Mouse (Mus musculus) heart, embryonic 16.5 days (tissue): ENCODE measurements around the gene Entpd1. TPM values are rescaled to one million over a fixed set of nuclear protein-coding genes. Genes with fewer than 3 reads are reported as not detected.

Experiments
- ATAC-seq: fragments of 200-750 bp; cut with Nextera tagmentation; replicated peaks from 2 replicates; pipeline ENCODE4 v1.8.0; 2017; ENCODE audit warnings: moderate number of reproducible peaks; ENCODE audit not compliant: insufficient read depth, low FRiP score; ENCODE audit errors: extremely low read depth
- H3K27ac ChIP-seq: fragments of 300-500 bp; sonication (generic); 2 replicates; pipeline ENCODE4 v1.5.1; 2014; ENCODE audit warnings: mild to moderate bottlenecking, low read length, control low read depth, moderate library complexity
- H3K27me3 ChIP-seq: fragments of 300-500 bp; sonication (generic); 2 replicates; pipeline ENCODE4 v1.6.1; 2014; ENCODE audit warnings: low read length, mixed read lengths; ENCODE audit not compliant: control insufficient read depth, insufficient read depth
- H3K36me3 ChIP-seq: fragments of 300-500 bp; sonication (generic); 2 replicates; pipeline ENCODE4 v1.6.1; 2014; ENCODE audit not compliant: control insufficient read depth, insufficient read depth
- H3K4me1 ChIP-seq: fragments of 300-500 bp; sonication (generic); 2 replicates; pipeline ENCODE4 v1.6.1; 2014; ENCODE audit warnings: low read length, mixed read lengths; ENCODE audit not compliant: control insufficient read depth, insufficient read depth
- H3K4me2 ChIP-seq: fragments of 300-500 bp; sonication (generic); 2 replicates; pipeline ENCODE4 v1.6.1; 2014; ENCODE audit warnings: low read depth, mild to moderate bottlenecking, control low read depth, low read length
- H3K4me3 ChIP-seq: fragments of 300-500 bp; sonication (generic); 2 replicates; pipeline ENCODE4 v1.5.1; 2014; ENCODE audit warnings: mild to moderate bottlenecking, control low read depth, low read length
- H3K9ac ChIP-seq: fragments of 300-500 bp; sonication (generic); 2 replicates; pipeline ENCODE4 v1.6.1; 2014; ENCODE audit warnings: low read length, control low read depth
- H3K9me3 ChIP-seq: fragments of 300-500 bp; sonication (generic); replicated peaks from 2 replicates; pipeline ENCODE4 v1.6.1; 2016; ENCODE audit warnings: low read length; ENCODE audit not compliant: control insufficient read depth
- WGBS: fragments of 180-500 bp; shearing (Covaris S2); extraction: QIAGEN DNeasy Blood & Tissue Kit; methylation state at CpG from one replicate; pipeline ENCODE4 v1.1.7; 2014; 5-methylcytosine and 5-hydroxymethylcytosine counted together
- polyA plus RNA-seq: library from polyadenylated mRNA; unstranded; fragments of >200 nt; fragmentation: Nextera tagmentation; extraction: Ambion mirVana; gene quantifications from 2 replicates; pipeline ENCODE4 v1.2.1, GENCODE M21; 2015

Entpd1 gene
- polyA plus RNA-seq, 1 experiment from 2014 or later: 11.7 TPM

GRCm38 (mm10) chr19:40632668-40633067 is 20.5 kb downstream of the Entpd1 start:
- ATAC-seq: no peak
- H3K27ac ChIP-seq: no peak overlapping the region
- H3K4me3 ChIP-seq: no peak overlapping the region
- WGBS: 78% methylated on average over 5 of the region's 5 CpGs
- no peaks in the 10 kb centered on the region for H3K36me3 ChIP-seq
- H3K4me1 ChIP-seq: no peaks in the 10 kb centered on the region
- H3K9me3 ChIP-seq: no peaks in the 10 kb centered on the region
- no peak overlapping the region for H3K9ac ChIP-seq
- no peaks in the 10 kb centered on the region for H3K27me3 ChIP-seq
- no peak overlapping the region for H3K4me2 ChIP-seq

- no peaks in the 10 kb centered on the region for H3K36me3 ChIP-seq
- H3K4me1 ChIP-seq: no peaks in the 10 kb centered on the region
Observed at GRCm38 (mm10) chr19:40633144-40633543, 21.0 kb downstream of the Entpd1 start.

GRCm38 (mm10) chr19:40637091-40637490 is 24.9 kb downstream of the Entpd1 start:
- H3K36me3 ChIP-seq: no peaks in the 10 kb centered on the region
- WGBS: 33% methylated on average over 4 of the region's 4 CpGs
- H3K9me3 ChIP-seq: no peaks in the 10 kb centered on the region
- no peak overlapping the region for H3K9ac ChIP-seq
- no peak overlapping the region for H3K4me3 ChIP-seq
- H3K27me3 ChIP-seq: no peaks in the 10 kb centered on the region
- peak overlapping the region; percentile 40 for H3K27ac ChIP-seq
- no peaks in the 10 kb centered on the region for H3K4me1 ChIP-seq
- no peak overlapping the region for H3K4me2 ChIP-seq
- ATAC-seq: peak; percentile 60

More at GRCm38 (mm10) chr19:40633144-40633543, 21.0 kb downstream of the Entpd1 start:
- ATAC-seq: no peak
- Histone ChIP-seq H3K4me3 (no peak overlapping the region), H3K27me3 (no peaks in the 10 kb centered on the region), H3K27ac (no peak overlapping the region), H3K9me3 (no peaks in the 10 kb centered on the region), H3K9ac (no peak overlapping the region), H3K4me2 (no peak overlapping the region)
- 63% methylated on average over 1 of the region's 1 CpGs for WGBS

- Histone ChIP-seq H3K27ac (peak overlapping the region; percentile 40), H3K4me2 (no peak overlapping the region), H3K36me3 (no peaks in the 10 kb centered on the region), H3K9ac (no peak overlapping the region), H3K27me3 (no peaks in the 10 kb centered on the region), H3K4me3 (no peak overlapping the region), H3K9me3 (no peaks in the 10 kb centered on the region), H3K4me1 (no peaks in the 10 kb centered on the region)
- 72% methylated on average over 7 of the region's 7 CpGs for WGBS
- ATAC-seq: 0 out of 2 replicates have a peak, but pooled peaks have one; percentile 2
Observed at GRCm38 (mm10) chr19:40637601-40638000, 25.4 kb downstream of the Entpd1 start.

- Histone ChIP-seq H3K27me3 (no peaks in the 10 kb centered on the region), H3K9ac (no peak overlapping the region), H3K4me2 (no peak overlapping the region), H3K4me1 (no peaks in the 10 kb centered on the region), H3K36me3 (no peaks in the 10 kb centered on the region), H3K27ac (no peak overlapping the region), H3K9me3 (no peaks in the 10 kb centered on the region), H3K4me3 (no peak overlapping the region)
- WGBS: 85% methylated on average over 5 of the region's 5 CpGs
- ATAC-seq: no peak
Observed at GRCm38 (mm10) chr19:40638582-40638981, 26.4 kb downstream of the Entpd1 start.

- no peaks in the 10 kb centered on the region for H3K27me3 ChIP-seq
- no peak for ATAC-seq
- 76% methylated on average over 11 of the region's 11 CpGs for WGBS
- no peak overlapping the region for H3K4me3 ChIP-seq
- no peak overlapping the region for H3K9ac ChIP-seq
- no peak overlapping the region for H3K27ac ChIP-seq
- H3K4me1 ChIP-seq: no peaks in the 10 kb centered on the region
- no peaks in the 10 kb centered on the region for H3K9me3 ChIP-seq
- no peak overlapping the region for H3K4me2 ChIP-seq
- H3K36me3 ChIP-seq: no peaks in the 10 kb centered on the region
Observed at GRCm38 (mm10) chr19:40639729-40640304, 27.7 kb downstream of the Entpd1 start.

GRCm38 (mm10) chr19:40640799-40641198 is 28.6 kb downstream of the Entpd1 start:
- H3K4me3 ChIP-seq: no peak overlapping the region
- H3K4me2 ChIP-seq: no peak overlapping the region
- no peaks in the 10 kb centered on the region for H3K36me3 ChIP-seq
- no peak overlapping the region for H3K27ac ChIP-seq
- H3K4me1 ChIP-seq: no peaks in the 10 kb centered on the region
- ATAC-seq: no peak
- no peaks in the 10 kb centered on the region for H3K9me3 ChIP-seq
- 73% methylated on average over 2 of the region's 2 CpGs for WGBS
- no peak overlapping the region for H3K9ac ChIP-seq
- H3K27me3 ChIP-seq: no peaks in the 10 kb centered on the region

GRCm38 (mm10) chr19:40643846-40644245 is 31.7 kb downstream of the Entpd1 start:
- no peak for ATAC-seq
- Histone ChIP-seq H3K27me3 (no peaks in the 10 kb centered on the region), H3K36me3 (no peaks in the 10 kb centered on the region), H3K4me2 (no peak overlapping the region), H3K4me1 (peaks cover 2% of the 10 kb centered on the region; the same call in 1 of the 2 replicates), H3K9ac (no peak overlapping the region), H3K4me3 (no peak overlapping the region), H3K27ac (no peak overlapping the region), H3K9me3 (no peaks in the 10 kb centered on the region)
- 76% methylated on average over 1 of the region's 1 CpGs for WGBS

- Histone ChIP-seq H3K4me1 (peaks cover 9% of the 10 kb centered on the region), H3K4me2 (no peak overlapping the region)
Observed at GRCm38 (mm10) chr19:40646379-40646778, 34.2 kb downstream of the Entpd1 start.

More at GRCm38 (mm10) chr19:40646379-40646778, 34.2 kb downstream of the Entpd1 start:
- Histone ChIP-seq H3K9me3 (no peaks in the 10 kb centered on the region), H3K27me3 (no peaks in the 10 kb centered on the region), H3K4me3 (no peak overlapping the region), H3K27ac (no peak overlapping the region), H3K36me3 (no peaks in the 10 kb centered on the region), H3K9ac (no peak overlapping the region)
- 54% methylated on average over 6 of the region's 6 CpGs for WGBS
- no peak for ATAC-seq
